Mouse (Mus musculus): ENCODE data around the gene Sept3.

- TF ChIP-seq GATA1 (IDR thresholded peaks at IDR 0.05; ENCODE audit: borderline replicate concordance, low read length) (no peak), FLI1 (IDR thresholded peaks at IDR 0.05; ENCODE audit: low read length) (no peak)
Observed at GRCm38 (mm10) chr15:82255248-82255647, 19.4 kb upstream of the Sept3 start.
